Mouse (Mus musculus) testis, adult 2 months (tissue): ENCODE data around the gene Grhl1. TPM values are rescaled to one million over a fixed set of nuclear protein-coding genes. Genes with fewer than 3 reads are reported as not detected.
"Not testable (repeated sequence)": the region's sequence is repeated elsewhere in the genome, so short reads cannot be mapped to it uniquely, and the experiment has no call there.

Experiments used
- H3K27ac ChIP-seq: fragments of 200-500 bp; 2 replicates; pipeline ENCODE4 v1.5.1; 2012; ENCODE audit warnings: low read depth, low read length; ENCODE audit not compliant: control insufficient read depth, insufficient read depth
- H3K27me3 ChIP-seq: fragments of 200-500 bp; 2 replicates; pipeline ENCODE4 v1.6.1; 2012; ENCODE audit warnings: mild to moderate bottlenecking, low read length, moderate library complexity; ENCODE audit not compliant: control insufficient read depth, insufficient read depth
- H3K36me3 ChIP-seq: fragments of 200-500 bp; 2 replicates; pipeline ENCODE4 v1.6.1; 2012; ENCODE audit warnings: mild to moderate bottlenecking, low read length; ENCODE audit not compliant: control insufficient read depth, insufficient read depth
- H3K4me1 ChIP-seq: fragments of 200-500 bp; 2 replicates; pipeline ENCODE4 v1.6.1; 2012; ENCODE audit warnings: low read length; ENCODE audit not compliant: control insufficient read depth, insufficient read depth
- H3K4me3 ChIP-seq: fragments of 200-500 bp; 2 replicates; pipeline ENCODE4 v1.5.1; 2012; ENCODE audit warnings: low read depth, mild to moderate bottlenecking, low read length, moderate library complexity, mixed read lengths; ENCODE audit not compliant: control insufficient read depth
- CTCF ChIP-seq: fragments of 200-500 bp; IDR thresholded peaks from 2 replicates; pipeline ENCODE4 v1.5.1; 2012; ENCODE audit warnings: low read depth, mild to moderate bottlenecking, inconsistent platforms, low read length, moderate library complexity; ENCODE audit not compliant: control insufficient read depth, insufficient read depth, insufficient replicate concordance
- POLR2A ChIP-seq: fragments of 200-500 bp; IDR thresholded peaks from 2 replicates; pipeline ENCODE4 v1.6.1; 2012; ENCODE audit warnings: low read depth, mild to moderate bottlenecking, inconsistent platforms, low read length, moderate library complexity; ENCODE audit not compliant: control insufficient read depth
- polyA plus RNA-seq: library from polyadenylated mRNA; depleted of rRNA; stranded (reverse); fragments of >200 nt; gene quantifications from 2 replicates; pipeline ENCODE4 v1.2.3, GENCODE M21; 2012

Gene Grhl1
- polyA plus RNA-seq, 1 experiment: 6.0 TPM

DNA sequence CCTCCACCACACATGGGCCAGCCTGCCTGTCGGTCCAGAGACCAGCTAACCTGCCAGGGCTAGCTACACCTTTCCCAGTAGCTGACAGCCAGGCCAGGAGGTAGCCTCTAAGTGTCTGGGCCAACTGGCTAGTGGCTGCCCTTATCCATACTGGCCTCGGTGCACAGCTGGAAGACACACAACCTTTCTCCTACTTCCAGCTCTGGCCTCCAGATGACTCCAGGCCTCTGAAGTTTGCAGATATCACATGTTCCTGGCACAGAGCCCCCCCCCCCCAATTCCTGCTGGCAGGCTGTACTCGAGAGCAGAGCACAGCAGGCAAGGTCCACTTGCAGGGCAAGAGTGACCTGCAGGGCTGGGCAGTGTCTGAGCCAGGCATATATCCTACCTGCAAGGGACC, 55.1 kb downstream of the Grhl1 start:
- TF ChIP-seq POLR2A: no peak
- TF ChIP-seq CTCF: no peak
- no peak overlapping the region for H3K4me3 ChIP-seq
- no peaks in the 10 kb centered on the region for H3K36me3 ChIP-seq
- no peak overlapping the region for H3K27ac ChIP-seq
- no peaks in the 10 kb centered on the region for H3K27me3 ChIP-seq
- no peaks in the 10 kb centered on the region for H3K4me1 ChIP-seq

DNA sequence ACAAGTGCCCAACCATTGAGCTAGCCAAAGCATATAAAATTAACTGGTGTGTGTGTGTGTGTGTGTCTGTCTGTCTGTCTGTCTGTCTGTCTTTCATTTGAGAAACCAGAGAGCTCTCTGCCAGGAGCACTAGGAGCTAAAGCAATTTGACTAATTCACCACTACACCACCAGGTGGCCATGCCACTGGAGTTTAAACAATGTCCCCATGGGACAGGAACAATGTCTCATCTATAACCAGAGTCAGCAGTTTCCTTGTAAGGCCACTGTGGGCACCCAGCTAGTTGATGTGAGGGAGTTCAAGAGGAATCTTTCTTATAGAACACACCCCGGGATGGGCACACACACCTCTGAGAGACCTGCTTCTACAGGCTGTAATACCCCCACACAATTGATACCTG, 58.1 kb downstream of the Grhl1 start:
- TF ChIP-seq POLR2A (no peak), CTCF (no peak)
- no peak overlapping the region for H3K4me3 ChIP-seq
- H3K27me3 ChIP-seq: no peaks in the 10 kb centered on the region
- no peak overlapping the region for H3K27ac ChIP-seq
- no peaks in the 10 kb centered on the region for H3K4me1 ChIP-seq
- no peaks in the 10 kb centered on the region for H3K36me3 ChIP-seq

DNA sequence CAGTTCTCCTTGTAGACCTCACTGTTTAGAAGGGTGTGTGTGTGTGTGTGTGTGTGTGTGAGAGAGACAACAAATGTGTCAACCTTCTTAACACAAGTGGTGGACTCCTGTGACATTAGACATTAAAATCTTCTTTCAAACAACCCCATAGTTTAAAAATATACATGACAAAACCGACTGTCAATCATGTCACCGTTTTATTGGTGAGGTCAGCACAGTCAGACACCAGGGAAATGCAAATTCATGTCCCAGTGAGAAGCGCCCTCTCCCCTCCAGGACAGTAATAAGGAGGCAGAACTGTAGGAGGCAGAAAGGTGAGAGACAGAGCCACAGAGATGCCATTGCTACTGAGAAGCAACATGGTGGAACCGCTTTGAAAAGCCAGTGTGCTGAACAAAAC, 60.3 kb downstream of the Grhl1 start:
- no peaks in the 10 kb centered on the region for H3K4me1 ChIP-seq
- H3K27ac ChIP-seq: no peak overlapping the region
- H3K36me3 ChIP-seq: no peaks in the 10 kb centered on the region
- peak overlapping the region; percentile 33 for H3K4me3 ChIP-seq
- no peaks in the 10 kb centered on the region for H3K27me3 ChIP-seq
- no peak for TF ChIP-seq POLR2A
- TF ChIP-seq CTCF: no peak

DNA sequence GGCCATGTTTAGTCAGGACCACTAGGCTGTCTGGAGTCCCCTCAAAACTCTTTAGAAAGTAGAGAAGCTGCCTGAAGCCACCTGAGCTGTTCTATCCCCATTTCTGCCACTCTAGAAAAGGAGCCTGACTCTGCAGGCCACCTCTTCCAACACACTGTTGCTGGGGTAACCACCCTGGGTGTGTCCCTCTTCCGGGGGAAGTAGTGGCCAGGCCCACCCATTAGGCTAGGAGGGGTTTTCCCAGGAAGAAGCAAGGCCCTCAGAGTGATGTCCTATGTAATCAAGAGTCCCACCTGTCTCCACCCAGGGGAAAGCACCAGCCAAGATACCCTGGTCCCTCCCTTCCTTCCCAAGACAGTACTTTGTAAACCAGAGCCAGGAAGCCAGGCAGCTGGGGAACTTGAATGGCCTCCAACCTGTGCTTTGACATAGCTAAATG, 61.7 kb downstream of the Grhl1 start:
- Histone ChIP-seq H3K4me3 (no peak overlapping the region), H3K27me3 (no peaks in the 10 kb centered on the region), H3K36me3 (no peaks in the 10 kb centered on the region), H3K27ac (no peak overlapping the region), H3K4me1 (no peaks in the 10 kb centered on the region)
- TF ChIP-seq CTCF (no peak), POLR2A (no peak)

DNA sequence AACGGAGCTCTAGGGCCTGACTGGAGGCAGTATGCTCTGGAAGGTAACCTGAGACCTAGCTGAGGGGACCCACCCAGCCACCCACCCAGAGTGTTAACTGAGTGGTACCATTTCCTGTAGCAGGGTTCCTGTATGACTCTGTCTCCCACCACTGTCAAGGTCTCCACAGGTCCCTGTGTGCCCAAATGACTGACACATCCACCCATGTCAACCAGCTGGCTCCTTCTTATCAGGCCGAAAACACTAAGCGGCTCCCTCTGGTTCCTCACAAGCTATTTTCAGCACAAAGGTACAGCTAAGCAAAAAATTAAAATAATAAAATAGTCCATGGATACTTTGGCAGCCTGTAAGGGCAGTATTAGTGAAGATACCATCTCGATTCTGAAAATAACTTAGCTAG, 62.1 kb downstream of the Grhl1 start:
- Histone ChIP-seq H3K4me3 (no peak overlapping the region), H3K4me1 (no peaks in the 10 kb centered on the region), H3K36me3 (no peaks in the 10 kb centered on the region), H3K27me3 (no peaks in the 10 kb centered on the region), H3K27ac (no peak overlapping the region)
- TF ChIP-seq POLR2A (no peak), CTCF (no peak)

DNA sequence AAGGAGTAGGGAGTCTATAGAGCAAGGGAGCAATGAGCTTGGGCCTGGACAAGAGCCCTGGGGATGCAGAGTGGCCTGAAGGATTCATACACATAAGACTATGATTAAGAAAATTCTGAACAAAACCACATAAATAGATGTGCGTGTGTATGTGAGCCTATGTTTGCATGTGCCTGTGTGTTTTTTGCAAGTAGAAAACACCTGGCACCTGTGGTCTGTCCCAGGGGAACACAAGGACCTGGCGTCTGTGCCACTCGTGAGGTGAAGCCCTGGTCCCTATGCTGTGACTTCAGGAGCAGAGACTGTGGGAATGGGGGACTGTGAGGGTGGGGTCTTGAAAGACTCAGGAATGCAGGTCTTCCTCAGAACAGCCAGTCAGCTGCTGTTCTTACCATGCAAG, 62.6 kb downstream of the Grhl1 start:
- TF ChIP-seq CTCF (no peak), POLR2A (no peak)
- Histone ChIP-seq H3K27ac (no peak overlapping the region), H3K27me3 (no peaks in the 10 kb centered on the region), H3K4me1 (no peaks in the 10 kb centered on the region), H3K4me3 (no peak overlapping the region), H3K36me3 (no peaks in the 10 kb centered on the region)

DNA sequence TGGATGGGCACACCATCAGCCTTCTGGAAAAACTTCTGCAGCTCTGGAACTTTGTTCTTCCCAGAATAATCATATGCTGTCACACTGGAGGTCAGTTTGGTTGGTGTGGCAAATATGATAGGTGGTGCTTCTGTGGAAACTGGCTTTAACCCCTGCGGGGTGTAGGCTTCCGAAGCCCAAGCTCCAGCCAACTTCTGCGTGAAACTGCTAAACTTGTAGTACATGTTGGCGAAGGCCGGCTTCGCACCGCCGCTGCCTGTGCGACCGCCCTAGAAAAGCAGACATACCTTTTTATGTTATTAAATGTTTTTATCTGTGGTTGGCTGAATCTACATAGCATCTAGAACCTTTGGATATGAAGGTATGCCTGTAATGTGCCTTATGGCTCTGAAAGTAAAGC, 66.7 kb downstream of the Grhl1 start:
- not testable (repeated sequence) for H3K36me3 ChIP-seq, H3K4me3 ChIP-seq, H3K4me1 ChIP-seq, H3K27me3 ChIP-seq, H3K27ac ChIP-seq

DNA sequence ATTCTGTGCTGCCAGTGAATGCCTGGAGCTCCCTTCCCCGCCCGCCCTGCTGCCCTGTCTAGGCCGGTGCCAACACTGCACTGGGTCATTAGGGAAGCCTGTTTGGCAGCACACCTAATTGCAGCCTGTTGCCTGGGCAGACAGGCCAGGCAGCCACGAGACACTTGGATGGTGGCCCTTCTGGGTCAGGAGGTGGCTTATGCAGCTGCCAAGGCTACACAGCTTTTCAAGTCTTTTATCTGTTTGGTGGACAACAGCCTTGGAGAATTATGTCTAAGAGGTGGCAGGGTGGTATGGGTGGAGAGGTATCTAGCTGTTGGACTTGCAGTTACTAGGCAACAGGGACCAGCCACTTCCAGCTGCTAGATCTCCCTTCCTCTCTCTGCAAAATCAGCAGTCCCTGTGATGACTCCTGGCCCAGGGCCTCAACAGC, 70.3 kb downstream of the Grhl1 start:
- Histone ChIP-seq H3K4me1 (no peaks in the 10 kb centered on the region), H3K36me3 (no peaks in the 10 kb centered on the region), H3K27ac (no peak overlapping the region), H3K4me3 (no peak overlapping the region), H3K27me3 (no peaks in the 10 kb centered on the region)
- TF ChIP-seq POLR2A (no peak), CTCF (no peak)
